Mouse (Mus musculus): Measurements from ENCODE around the gene Abt1. TPM values are rescaled to one million over a fixed set of nuclear protein-coding genes. Genes with fewer than 3 reads are reported as not detected.

Gene Abt1
- 6.7 and 7.4 TPM in 2 replicates for total RNA-seq (2014; rRNA removed; ENCODE audit: low replicate concordance)
- polyA plus RNA-seq (2015; fragmentation: Nextera tagmentation; extraction: Ambion mirVana): 6.8 and 7.2 TPM in 2 replicates

DNA sequence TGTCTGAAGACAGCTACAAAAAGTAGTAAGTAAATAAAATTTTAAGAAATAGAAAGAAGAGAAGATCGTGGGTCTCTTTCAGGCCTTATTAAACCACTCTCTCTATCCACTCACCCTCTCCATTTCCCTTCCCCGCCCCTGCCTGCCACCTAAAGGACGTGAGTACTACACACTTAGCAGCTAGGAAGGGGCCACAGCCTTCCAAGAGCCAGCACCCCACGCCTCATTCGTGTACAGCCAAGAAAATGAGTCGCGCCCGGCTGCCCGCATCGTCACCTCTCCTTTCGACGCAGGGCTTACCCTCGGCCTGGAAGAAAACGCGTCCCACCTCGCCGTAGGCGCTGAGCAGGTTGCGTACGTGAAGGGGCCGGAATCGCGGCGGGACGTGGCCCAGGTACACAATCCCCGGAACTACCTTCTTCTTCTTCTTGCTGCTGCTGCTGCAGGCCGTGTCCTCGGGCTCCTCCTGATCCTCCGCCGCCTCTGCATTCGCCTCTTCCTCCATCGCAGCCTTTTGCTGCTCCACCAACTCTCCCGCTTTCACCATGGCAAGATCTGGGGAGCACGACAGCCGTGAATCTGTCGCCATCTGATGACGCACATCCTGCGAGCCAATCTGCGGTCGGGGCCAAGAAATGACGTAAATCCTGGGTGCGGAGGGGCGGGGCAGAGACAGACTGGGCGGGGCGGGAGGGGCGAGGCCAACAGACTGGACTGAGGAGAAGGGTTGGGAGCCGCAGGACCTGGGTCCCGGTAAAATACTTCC is at the start of gene Abt1:
Gene Abt1, minus strand, starts transcription at position 581 of the 766 bp plus-strand sequence.
- Histone ChIP-seq H3K9me3 (replicated peaks; ENCODE audit: control insufficient read depth, low read length) (no peaks in the 10 kb centered on the region), H3K36me3 (replicated peaks; ENCODE audit: control insufficient read depth, insufficient read depth, low read length) (peaks cover 34% of the 10 kb centered on the region), H3K4me1 (ENCODE audit: control insufficient read depth, insufficient read depth) (peaks cover 7% of the 10 kb centered on the region; the same call in 1 of the 2 replicates), H3K27me3 (ENCODE audit: control insufficient read depth, insufficient read depth, low read length) (no peaks in the 10 kb centered on the region), H3K9ac (replicated peaks; ENCODE audit: low read depth, low read length) (peak within 1 kb of the TSS; percentile 86), H3K4me2 (ENCODE audit: low read depth, low read length) (peak within 1 kb of the TSS; percentile 86), H3K27ac (ENCODE audit: low read depth) (peak within 1 kb of the TSS; percentile 68), H3K4me3 (ENCODE audit: low read depth, low read length) (peak within 1 kb of the TSS; percentile 80)
- 0% methylated on average over 48 of the region's 48 CpGs for WGBS
- ATAC-seq (ENCODE audit: insufficient read depth, low read depth) (peak; percentile 87), DNase-seq (ENCODE audit: low spot score) (peak; percentile 88)
- TF ChIP-seq CTCF (IDR thresholded peaks at IDR 0.05; ENCODE audit: low read depth): no peak
- no peak for TF ChIP-seq EP300 (IDR thresholded peaks at IDR 0.05; ENCODE audit: low read depth)

GRCm38 (mm10) chr13:23466911-23467310 is 43.2 kb upstream of the Abt1 start:
- DNase-seq (ENCODE audit: low spot score): no peak
- TF ChIP-seq CTCF (IDR thresholded peaks at IDR 0.05; ENCODE audit: low read depth) (no peak), EP300 (IDR thresholded peaks at IDR 0.05; ENCODE audit: low read depth) (no peak)
- peaks cover 17% of the 10 kb centered on the region for H3K4me1 ChIP-seq (ENCODE audit: control insufficient read depth, insufficient read depth)
- no peaks in the 10 kb centered on the region for H3K27me3 ChIP-seq (ENCODE audit: control insufficient read depth, insufficient read depth, low read length)
- H3K36me3 ChIP-seq (replicated peaks; ENCODE audit: control insufficient read depth, insufficient read depth, low read length): no peaks in the 10 kb centered on the region
- WGBS: 12% methylated on average over 9 of the region's 9 CpGs
- H3K4me2 ChIP-seq (ENCODE audit: low read depth, low read length): no peak overlapping the region
- peak; percentile 51 for ATAC-seq (ENCODE audit: insufficient read depth, low read depth)
- no peak overlapping the region for H3K4me3 ChIP-seq (ENCODE audit: low read depth, low read length)
- H3K27ac ChIP-seq (ENCODE audit: low read depth): no peak overlapping the region
- H3K9me3 ChIP-seq (replicated peaks; ENCODE audit: control insufficient read depth, low read length): no peaks in the 10 kb centered on the region
- no peak overlapping the region for H3K9ac ChIP-seq (replicated peaks; ENCODE audit: low read depth, low read length)

DNA sequence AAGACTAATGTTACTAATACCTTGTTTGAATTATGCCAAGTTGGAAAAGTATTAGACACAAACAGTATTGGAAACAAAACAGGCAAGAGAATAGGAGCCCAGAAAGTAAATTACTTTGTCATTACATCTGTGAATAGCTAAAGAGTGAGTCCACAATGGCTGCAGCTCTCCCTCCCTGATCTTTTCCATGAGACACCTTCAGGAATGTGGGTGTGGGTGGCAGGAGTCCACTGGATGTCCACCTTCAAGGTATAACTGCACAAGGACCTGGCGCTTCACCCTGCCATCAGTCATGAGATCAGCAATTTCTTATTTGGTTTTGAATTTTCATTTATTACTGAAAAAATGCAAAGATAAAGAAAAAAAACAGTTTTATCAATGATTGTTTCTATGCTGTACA is 42.6 kb upstream of the Abt1 start:
- DNase-seq (ENCODE audit: low spot score): no peak

GRCm38 (mm10) chr13:23465600-23466109 is 42.0 kb upstream of the Abt1 start, which contains the start of gene Btn1a1:
Gene Btn1a1, minus strand, starts transcription at chr13:23465901.
- peaks cover 17% of the 10 kb centered on the region for H3K4me1 ChIP-seq (ENCODE audit: control insufficient read depth, insufficient read depth)
- H3K36me3 ChIP-seq (replicated peaks; ENCODE audit: control insufficient read depth, insufficient read depth, low read length): no peaks in the 10 kb centered on the region
- H3K4me2 ChIP-seq (ENCODE audit: low read depth, low read length): peak within 1 kb of the TSS; percentile 77
- H3K9me3 ChIP-seq (replicated peaks; ENCODE audit: control insufficient read depth, low read length): no peaks in the 10 kb centered on the region
- H3K27ac ChIP-seq (ENCODE audit: low read depth): no peak within 1 kb of the TSS
- no peaks in the 10 kb centered on the region for H3K27me3 ChIP-seq (ENCODE audit: control insufficient read depth, insufficient read depth, low read length)
- 0 out of 2 replicates have a peak within 1 kb of the TSS, but pooled peaks have one; percentile 0 for H3K9ac ChIP-seq (replicated peaks; ENCODE audit: low read depth, low read length)
- DNase-seq (ENCODE audit: low spot score) (no peak), ATAC-seq (ENCODE audit: insufficient read depth, low read depth) (no peak)
- H3K4me3 ChIP-seq (ENCODE audit: low read depth, low read length): peak within 1 kb of the TSS; percentile 59
- TF ChIP-seq CTCF (IDR thresholded peaks at IDR 0.05; ENCODE audit: low read depth): no peak
- TF ChIP-seq EP300 (IDR thresholded peaks at IDR 0.05; ENCODE audit: low read depth): no peak
- WGBS: 5% methylated on average over 7 of the region's 7 CpGs

More for the DNA sequence above, 42.6 kb upstream of the Abt1 start:
- WGBS: 82% methylated on average over 1 of the region's 1 CpGs
- Histone ChIP-seq H3K27me3 (ENCODE audit: control insufficient read depth, insufficient read depth, low read length) (no peaks in the 10 kb centered on the region), H3K27ac (ENCODE audit: low read depth) (no peak overlapping the region), H3K4me2 (ENCODE audit: low read depth, low read length) (no peak overlapping the region), H3K4me3 (ENCODE audit: low read depth, low read length) (no peak overlapping the region), H3K9ac (replicated peaks; ENCODE audit: low read depth, low read length) (no peak overlapping the region), H3K9me3 (replicated peaks; ENCODE audit: control insufficient read depth, low read length) (no peaks in the 10 kb centered on the region), H3K36me3 (replicated peaks; ENCODE audit: control insufficient read depth, insufficient read depth, low read length) (no peaks in the 10 kb centered on the region), H3K4me1 (ENCODE audit: control insufficient read depth, insufficient read depth) (peaks cover 17% of the 10 kb centered on the region)
- ATAC-seq (ENCODE audit: insufficient read depth, low read depth): no peak
- TF ChIP-seq EP300 (IDR thresholded peaks at IDR 0.05; ENCODE audit: low read depth) (no peak), CTCF (IDR thresholded peaks at IDR 0.05; ENCODE audit: low read depth) (no peak)

GRCm38 (mm10) chr13:23464841-23465366 is 41.2 kb upstream of the Abt1 start:
- H3K9me3 ChIP-seq (replicated peaks; ENCODE audit: control insufficient read depth, low read length): no peaks in the 10 kb centered on the region
- DNase-seq (ENCODE audit: low spot score) (no peak), ATAC-seq (ENCODE audit: insufficient read depth, low read depth) (no peak)
- H3K36me3 ChIP-seq (replicated peaks; ENCODE audit: control insufficient read depth, insufficient read depth, low read length): no peaks in the 10 kb centered on the region
- no peaks in the 10 kb centered on the region for H3K27me3 ChIP-seq (ENCODE audit: control insufficient read depth, insufficient read depth, low read length)
- no peak for TF ChIP-seq EP300 (IDR thresholded peaks at IDR 0.05; ENCODE audit: low read depth)
- TF ChIP-seq CTCF (IDR thresholded peaks at IDR 0.05; ENCODE audit: low read depth): no peak
- peak overlapping the region; percentile 77 for H3K4me2 ChIP-seq (ENCODE audit: low read depth, low read length)
- H3K4me3 ChIP-seq (ENCODE audit: low read depth, low read length): peak overlapping the region; percentile 59
- peaks cover 17% of the 10 kb centered on the region for H3K4me1 ChIP-seq (ENCODE audit: control insufficient read depth, insufficient read depth)
- 5% methylated on average over 11 of the region's 11 CpGs for WGBS
- 0 out of 2 replicates have a peak overlapping the region, but pooled peaks have one; percentile 0 for H3K9ac ChIP-seq (replicated peaks; ENCODE audit: low read depth, low read length)
- no peak overlapping the region for H3K27ac ChIP-seq (ENCODE audit: low read depth)
